Mouse (Mus musculus): ENCODE measurements around the gene Mfap1b.
"Not testable (repeated sequence)": the region's sequence is repeated elsewhere in the genome, so short reads cannot be mapped to it uniquely, and the experiment has no call there.

The Mfap1b gene

GRCm38 (mm10) chr2:121473301-121474179, at the start of gene Mfap1b:
TSS of gene Mfap1b (minus strand) at chr2:121474067.
- in situ Hi-C loops (cut with MboI; ENCODE audit: low pct_unique_long_range_greater_than_20kb in 1 of 2, low sequenced_read_pairs in 2 of 2, unreplicated experiment in 1 of 2), result not testable (repeated sequence)

- in situ Hi-C loops (cut with MboI; ENCODE audit: low pct_unique_long_range_greater_than_20kb in 1 of 2, low sequenced_read_pairs in 2 of 2, unreplicated experiment in 1 of 2), result not testable (repeated sequence)
Observed at GRCm38 (mm10) chr2:121522830-121523229, 49.0 kb upstream of the Mfap1b start.

- in situ Hi-C loops (cut with MboI; ENCODE audit: low pct_unique_long_range_greater_than_20kb in 1 of 2, low sequenced_read_pairs in 2 of 2, unreplicated experiment in 1 of 2), result no loop called here
Observed at GRCm38 (mm10) chr2:121522006-121522405, 48.1 kb upstream of the Mfap1b start.

- in situ Hi-C loops (cut with MboI; ENCODE audit: low pct_unique_long_range_greater_than_20kb in 1 of 2, low sequenced_read_pairs in 2 of 2, unreplicated experiment in 1 of 2), result loop anchor here in 1 of 2 experiments (5.0 kb wide), 1 partner anchor 41 kb away; no protein-coding TSS in a partner anchor
Observed at GRCm38 (mm10) chr2:121518711-121519110, 44.8 kb upstream of the Mfap1b start.

- in situ Hi-C loops (cut with MboI; ENCODE audit: low pct_unique_long_range_greater_than_20kb in 1 of 2, low sequenced_read_pairs in 2 of 2, unreplicated experiment in 1 of 2), result loop anchor here in 1 of 2 experiments (5.0 kb wide), 1 partner anchor 41 kb away; no protein-coding TSS in a partner anchor
Observed at GRCm38 (mm10) chr2:121518106-121518505, 44.2 kb upstream of the Mfap1b start.

GRCm38 (mm10) chr2:121514211-121514610, 40.3 kb upstream of the Mfap1b start:
- in situ Hi-C loops (cut with MboI; ENCODE audit: low pct_unique_long_range_greater_than_20kb in 1 of 2, low sequenced_read_pairs in 2 of 2, unreplicated experiment in 1 of 2), result no loop called here

- in situ Hi-C loops (cut with MboI; ENCODE audit: low pct_unique_long_range_greater_than_20kb in 1 of 2, low sequenced_read_pairs in 2 of 2, unreplicated experiment in 1 of 2), result not testable (repeated sequence)
Observed at GRCm38 (mm10) chr2:121512991-121513765, 39.3 kb upstream of the Mfap1b start.

GRCm38 (mm10) chr2:121511401-121511800, 37.5 kb upstream of the Mfap1b start:
- in situ Hi-C loops (cut with MboI; ENCODE audit: low pct_unique_long_range_greater_than_20kb in 1 of 2, low sequenced_read_pairs in 2 of 2, unreplicated experiment in 1 of 2), result no loop called here

GRCm38 (mm10) chr2:121509584-121509983, 35.7 kb upstream of the Mfap1b start:
- in situ Hi-C loops (cut with MboI; ENCODE audit: low pct_unique_long_range_greater_than_20kb in 1 of 2, low sequenced_read_pairs in 2 of 2, unreplicated experiment in 1 of 2), result no loop called here

- in situ Hi-C loops (cut with MboI; ENCODE audit: low pct_unique_long_range_greater_than_20kb in 1 of 2, low sequenced_read_pairs in 2 of 2, unreplicated experiment in 1 of 2), result no loop called here
Observed at GRCm38 (mm10) chr2:121507951-121508330, 34.1 kb upstream of the Mfap1b start.

- in situ Hi-C loops (cut with MboI; ENCODE audit: low pct_unique_long_range_greater_than_20kb in 1 of 2, low sequenced_read_pairs in 2 of 2, unreplicated experiment in 1 of 2), result no loop called here
Observed at GRCm38 (mm10) chr2:121507173-121507950, 33.5 kb upstream of the Mfap1b start.

- in situ Hi-C loops (cut with MboI; ENCODE audit: low pct_unique_long_range_greater_than_20kb in 1 of 2, low sequenced_read_pairs in 2 of 2, unreplicated experiment in 1 of 2), result not testable (repeated sequence)
Observed at GRCm38 (mm10) chr2:121505942-121506882, 32.3 kb upstream of the Mfap1b start, which contains the start of the genes Mfap1a and Wdr76. TSS of gene Mfap1a (minus strand) at chr2:121506665. TSS of gene Wdr76 (plus strand) at chr2:121506723.

- in situ Hi-C loops (cut with MboI; ENCODE audit: low pct_unique_long_range_greater_than_20kb in 1 of 2, low sequenced_read_pairs in 2 of 2, unreplicated experiment in 1 of 2), result not testable (repeated sequence)
Observed at GRCm38 (mm10) chr2:121501550-121501949, 27.7 kb upstream of the Mfap1b start.

- in situ Hi-C loops (cut with MboI; ENCODE audit: low pct_unique_long_range_greater_than_20kb in 1 of 2, low sequenced_read_pairs in 2 of 2, unreplicated experiment in 1 of 2), result not testable (repeated sequence)
Observed at GRCm38 (mm10) chr2:121484403-121484802, 10.5 kb upstream of the Mfap1b start.

- in situ Hi-C loops (cut with MboI; ENCODE audit: low pct_unique_long_range_greater_than_20kb in 1 of 2, low sequenced_read_pairs in 2 of 2, unreplicated experiment in 1 of 2), result no loop called here
Observed at GRCm38 (mm10) chr2:121483576-121483975, 9.7 kb upstream of the Mfap1b start.

GRCm38 (mm10) chr2:121480916-121481315, 7.0 kb upstream of the Mfap1b start:
- in situ Hi-C loops (cut with MboI; ENCODE audit: low pct_unique_long_range_greater_than_20kb in 1 of 2, low sequenced_read_pairs in 2 of 2, unreplicated experiment in 1 of 2), result not testable (repeated sequence)

GRCm38 (mm10) chr2:121480498-121480897, 6.6 kb upstream of the Mfap1b start:
- in situ Hi-C loops (cut with MboI; ENCODE audit: low pct_unique_long_range_greater_than_20kb in 1 of 2, low sequenced_read_pairs in 2 of 2, unreplicated experiment in 1 of 2), result no loop called here
